In genomic region chr10:77516379-77516951, GRCm38 (mm10) we compare ENCODE assay signal across 8 mouse cellular contexts. TPM values are rescaled to one million over a fixed set of nuclear protein-coding genes. Genes with fewer than 3 reads are reported as not detected.
DNase-seq lines count a peak whose midpoint lies in the region; ATAC-seq and TF ChIP-seq lines count a peak whose summit lies in the region.

No protein-coding gene starts in this region.

- peak overlapping the region; percentile 81 for H3K4me3 ChIP-seq in lung, embryonic 14.5 days (ENCODE audit: low read depth, low read length)
- peak overlapping the region; percentile 84 for H3K4me3 ChIP-seq in embryonic facial prominence, embryonic 10.5 days
- H3K4me3 ChIP-seq in hindbrain, embryonic 13.5 days, result peak overlapping the region; percentile 65
- H3K4me3 ChIP-seq in liver, embryonic 14.5 days (ENCODE audit: insufficient read depth in 1 of 2, low read depth in 2 of 2, low read length in 2 of 2), result peak overlapping the region; percentile 71 to 97
- peak overlapping the region; percentile 86 for H3K4me3 ChIP-seq in stomach, postnatal 0 days (ENCODE audit: low read depth, low read length)

- peak; percentile 30 for DNase-seq in lung, embryonic 14.5 days
- DNase-seq in lung, adult 18-20 months, result no peak
- no peak for DNase-seq in embryonic facial prominence, embryonic 10.5 days (ENCODE audit: low spot score)
- no peak for DNase-seq in liver, embryonic 14.5 days (ENCODE audit: low read depth in 3 of 3, low spot score in 3 of 3)
- DNase-seq in stomach, postnatal 0 days (ENCODE audit: low spot score), result peak; percentile 38
- DNase-seq in urinary bladder, postnatal 25 days (ENCODE audit: low spot score), result no peak
- no peak for DNase-seq in right cerebral cortex, postnatal 4 days

- no peaks in the 10 kb centered on the region for H3K9me3 ChIP-seq in lung, embryonic 14.5 days (ENCODE audit: low read depth, low read length)
- H3K9me3 ChIP-seq in embryonic facial prominence, embryonic 10.5 days, result no peaks in the 10 kb centered on the region
- no peaks in the 10 kb centered on the region for H3K9me3 ChIP-seq in hindbrain, embryonic 13.5 days
- no peaks in the 10 kb centered on the region for H3K9me3 ChIP-seq in liver, embryonic 14.5 days (ENCODE audit: control insufficient read depth, low read length)
- H3K9me3 ChIP-seq in stomach, postnatal 0 days (ENCODE audit: control insufficient read depth, low read length), result no peaks in the 10 kb centered on the region

- peak overlapping the region; percentile 83 for H3K9ac ChIP-seq in lung, embryonic 14.5 days
- H3K9ac ChIP-seq in hindbrain, embryonic 13.5 days, result peak overlapping the region; percentile 93
- H3K9ac ChIP-seq in liver, embryonic 14.5 days (replicated peaks), result peak overlapping the region; percentile 89
- peak overlapping the region; percentile 87 for H3K9ac ChIP-seq in stomach, postnatal 0 days (ENCODE audit: low read length)

- ATAC-seq in lung, embryonic 14.5 days (ENCODE audit: insufficient read depth), result peak; percentile 3; the same call in 1 of the 2 replicates
- ATAC-seq in hindbrain, embryonic 13.5 days (ENCODE audit: low FRiP score), result 0 out of 2 replicates have a peak, but pooled peaks have one; percentile 25
- no peak; the same call in 1 of the 2 replicates for ATAC-seq in liver, embryonic 14.5 days (ENCODE audit: insufficient read depth)
- ATAC-seq in stomach, postnatal 0 days (ENCODE audit: low FRiP score, low TSS enrichment), result peak; percentile 2; the same call in 1 of the 2 replicates

- peak overlapping the region; percentile 68 for H3K4me2 ChIP-seq in lung, embryonic 14.5 days
- peak overlapping the region; percentile 88 for H3K4me2 ChIP-seq in hindbrain, embryonic 13.5 days
- H3K4me2 ChIP-seq in liver, embryonic 14.5 days (ENCODE audit: low read depth), result peak overlapping the region; percentile 71
- peak overlapping the region; percentile 89 for H3K4me2 ChIP-seq in stomach, postnatal 0 days (replicated peaks; ENCODE audit: low read depth)

- no peak for TF ChIP-seq CTCF in lung, embryonic 14.5 days (IDR thresholded peaks at IDR 0.05; ENCODE audit: low read depth)
- TF ChIP-seq CTCF in liver, embryonic 14.5 days (IDR thresholded peaks at IDR 0.05; ENCODE audit: low read depth), result peak; percentile 19; the same call in 1 of the 2 replicates
- 0 out of 2 replicates have a peak, but pooled peaks have one; percentile 15 for TF ChIP-seq CTCF in stomach, postnatal 0 days (IDR thresholded peaks at IDR 0.05; ENCODE audit: low read depth)

- H3K36me3 ChIP-seq in lung, embryonic 14.5 days (ENCODE audit: insufficient read depth), result peaks cover 25% of the 10 kb centered on the region
- H3K36me3 ChIP-seq in embryonic facial prominence, embryonic 10.5 days (replicated peaks), result peaks cover 31% of the 10 kb centered on the region
- peaks cover 28% of the 10 kb centered on the region for H3K36me3 ChIP-seq in hindbrain, embryonic 13.5 days
- H3K36me3 ChIP-seq in liver, embryonic 14.5 days (replicated peaks; ENCODE audit: control insufficient read depth, insufficient read depth, low read depth), result peaks cover 9% of the 10 kb centered on the region
- peaks cover 4% of the 10 kb centered on the region; the same call in 1 of the 2 replicates for H3K36me3 ChIP-seq in stomach, postnatal 0 days (ENCODE audit: control insufficient read depth, insufficient read depth, low read length)

- H3K27me3 ChIP-seq in lung, embryonic 14.5 days (ENCODE audit: insufficient read depth, low read length), result no peaks in the 10 kb centered on the region
- H3K27me3 ChIP-seq in embryonic facial prominence, embryonic 10.5 days (replicated peaks; ENCODE audit: low read depth, poor library complexity, severe bottlenecking), result 0 out of 2 replicates have a peak, but pooled peaks cover 6% of the 10 kb centered on the region
- H3K27me3 ChIP-seq in hindbrain, embryonic 13.5 days, result peaks cover 3% of the 10 kb centered on the region; the same call in 1 of the 2 replicates
- H3K27me3 ChIP-seq in liver, embryonic 14.5 days (ENCODE audit: control insufficient read depth, insufficient read depth, low read length), result no peaks in the 10 kb centered on the region
- H3K27me3 ChIP-seq in stomach, postnatal 0 days (ENCODE audit: control insufficient read depth, insufficient read depth, low read length), result no peaks in the 10 kb centered on the region

- H3K4me1 ChIP-seq in lung, embryonic 14.5 days (ENCODE audit: insufficient read depth), result peaks cover 10% of the 10 kb centered on the region
- peaks cover 28% of the 10 kb centered on the region for H3K4me1 ChIP-seq in embryonic facial prominence, embryonic 10.5 days
- H3K4me1 ChIP-seq in hindbrain, embryonic 13.5 days (replicated peaks), result peaks cover 24% of the 10 kb centered on the region
- H3K4me1 ChIP-seq in liver, embryonic 14.5 days (replicated peaks; ENCODE audit: control insufficient read depth in 2 of 2, insufficient read depth in 2 of 2, low read length in 1 of 2), result peaks cover 12 to 16% of the 10 kb centered on the region in 2 experiments
- H3K4me1 ChIP-seq in stomach, postnatal 0 days (replicated peaks; ENCODE audit: control insufficient read depth, insufficient read depth), result no peaks in the 10 kb centered on the region

- peak overlapping the region; percentile 83; the same call in 1 of the 2 replicates for H3K27ac ChIP-seq in lung, embryonic 14.5 days (ENCODE audit: low read depth)
- peak overlapping the region; percentile 89 for H3K27ac ChIP-seq in embryonic facial prominence, embryonic 10.5 days (replicated peaks)
- peak overlapping the region; percentile 86 for H3K27ac ChIP-seq in hindbrain, embryonic 13.5 days
- peak overlapping the region; percentile 56 for H3K27ac ChIP-seq in liver, embryonic 14.5 days
- H3K27ac ChIP-seq in stomach, postnatal 0 days (replicated peaks), result peak overlapping the region; percentile 88

- no peak for TF ChIP-seq EP300 in liver, embryonic 14.5 days (IDR thresholded peaks at IDR 0.05; ENCODE audit: low read depth)
- TF ChIP-seq EP300 in stomach, postnatal 0 days (optimal IDR thresholded peaks at IDR 0.05), result no peak

- 28% methylated on average over 14 of the region's 14 CpGs for WGBS in lung, embryonic 14.5 days
- 43% methylated on average over 14 of the region's 14 CpGs for WGBS in embryonic facial prominence, embryonic 10.5 days
- WGBS in hindbrain, embryonic 13.5 days, result 49% methylated on average over 14 of the region's 14 CpGs
- 41% methylated on average over 14 of the region's 14 CpGs for WGBS in liver, embryonic 14.5 days (ENCODE audit: insufficient replicate concordance)
- 34% methylated on average over 14 of the region's 14 CpGs for WGBS in stomach, postnatal 0 days

RNA-seq across cellular contexts. Expression of gene Fam207a, which starts 0.9 kb away (rescaled TPM):
- polyA plus RNA-seq in lung, embryonic 14.5 days (2014; fragmentation: Nextera tagmentation; extraction: Ambion mirVana), result 38.4 and 43.8 TPM in 2 replicates
- polyA plus RNA-seq in embryonic facial prominence, embryonic 10.5 days (2016; fragmentation: Nextera tagmentation; extraction: Ambion mirVana), result 43.9 and 46.9 TPM in 2 replicates
- polyA plus RNA-seq in hindbrain, embryonic 13.5 days (2015; fragmentation: Nextera tagmentation; extraction: Ambion mirVana), result 41.2 and 41.8 TPM in 2 replicates
- polyA plus RNA-seq in liver, embryonic 14.5 days (2012; rRNA removed), result 9.6 and 13.9 TPM in 2 replicates
- 16.7 and 19.5 TPM in 2 replicates for polyA plus RNA-seq in liver, embryonic 14.5 days (2014; fragmentation: Nextera tagmentation; extraction: Ambion mirVana)
- 25.2 and 28.8 TPM in 2 replicates for polyA plus RNA-seq in stomach, postnatal 0 days (2015; fragmentation: Nextera tagmentation; extraction: Ambion mirVana)

RNA-seq across cellular contexts. Expression of gene Itgb2, which starts 13.6 kb away (rescaled TPM):
- polyA plus RNA-seq in lung, embryonic 14.5 days (2014; fragmentation: Nextera tagmentation; extraction: Ambion mirVana), result 2.0 and 3.0 TPM in 2 replicates
- polyA plus RNA-seq in embryonic facial prominence, embryonic 10.5 days (2016; fragmentation: Nextera tagmentation; extraction: Ambion mirVana), result 0.60 and 1.3 TPM in 2 replicates
- 0.67 and 0.90 TPM in 2 replicates for polyA plus RNA-seq in hindbrain, embryonic 13.5 days (2015; fragmentation: Nextera tagmentation; extraction: Ambion mirVana)
- polyA plus RNA-seq in liver, embryonic 14.5 days (2012; rRNA removed), result 7.1 and 8.7 TPM in 2 replicates
- polyA plus RNA-seq in liver, embryonic 14.5 days (2014; fragmentation: Nextera tagmentation; extraction: Ambion mirVana), result 9.2 and 11.1 TPM in 2 replicates
- polyA plus RNA-seq in stomach, postnatal 0 days (2015; fragmentation: Nextera tagmentation; extraction: Ambion mirVana), result 1.3 TPM in 2 replicates

Comparison
In these comparisons a context has a peak if more than half of its experiments do, and no peak if none do; other contexts are left out.
1. DNase-seq: peak in lung, embryonic 14.5 days (single experiment) and stomach, postnatal 0 days (single experiment); none in lung, adult 18-20 months (0 of 2), embryonic facial prominence, embryonic 10.5 days (single experiment), liver, embryonic 14.5 days (0 of 3), urinary bladder, postnatal 25 days (single experiment) and right cerebral cortex, postnatal 4 days (single experiment).
2. Peak in every context shown above with its lines, with median percentiles within 50 percentile points of each other: H3K27ac ChIP-seq, H3K4me2 ChIP-seq, H3K4me3 ChIP-seq and H3K9ac ChIP-seq.